Mouse (Mus musculus) embryonic facial prominence, embryonic 14.5 days (tissue): Measurements from ENCODE around the gene Hibadh. TPM values are rescaled to one million over a fixed set of nuclear protein-coding genes. Genes with fewer than 3 reads are reported as not detected.

Experiments used
- polyA plus RNA-seq: library from polyadenylated mRNA; unstranded; fragments of >200 nt; fragmentation: Nextera tagmentation; extraction: Ambion mirVana; gene quantifications from 2 replicates; pipeline ENCODE4 v1.2.1, GENCODE M21; 2014

Hibadh gene
- polyA plus RNA-seq, 1 experiment from 2014 or later: 65.4 TPM

Other genes with a start within 250 kb of the Hibadh start
- gene Tax1bp1, start 73.3 kb upstream of the Hibadh start, polyA plus RNA-seq: 139 and 141 TPM in 2 replicates